Mouse (Mus musculus) ovary, postnatal 10 days (tissue): Measurements from ENCODE around the gene Il9r.

Source experiments
- DNase-seq: peaks from one replicate; pipeline ENCODE4 v3.0.0; 2022; ENCODE audit warnings: low spot score

Gene Il9r

DNA sequence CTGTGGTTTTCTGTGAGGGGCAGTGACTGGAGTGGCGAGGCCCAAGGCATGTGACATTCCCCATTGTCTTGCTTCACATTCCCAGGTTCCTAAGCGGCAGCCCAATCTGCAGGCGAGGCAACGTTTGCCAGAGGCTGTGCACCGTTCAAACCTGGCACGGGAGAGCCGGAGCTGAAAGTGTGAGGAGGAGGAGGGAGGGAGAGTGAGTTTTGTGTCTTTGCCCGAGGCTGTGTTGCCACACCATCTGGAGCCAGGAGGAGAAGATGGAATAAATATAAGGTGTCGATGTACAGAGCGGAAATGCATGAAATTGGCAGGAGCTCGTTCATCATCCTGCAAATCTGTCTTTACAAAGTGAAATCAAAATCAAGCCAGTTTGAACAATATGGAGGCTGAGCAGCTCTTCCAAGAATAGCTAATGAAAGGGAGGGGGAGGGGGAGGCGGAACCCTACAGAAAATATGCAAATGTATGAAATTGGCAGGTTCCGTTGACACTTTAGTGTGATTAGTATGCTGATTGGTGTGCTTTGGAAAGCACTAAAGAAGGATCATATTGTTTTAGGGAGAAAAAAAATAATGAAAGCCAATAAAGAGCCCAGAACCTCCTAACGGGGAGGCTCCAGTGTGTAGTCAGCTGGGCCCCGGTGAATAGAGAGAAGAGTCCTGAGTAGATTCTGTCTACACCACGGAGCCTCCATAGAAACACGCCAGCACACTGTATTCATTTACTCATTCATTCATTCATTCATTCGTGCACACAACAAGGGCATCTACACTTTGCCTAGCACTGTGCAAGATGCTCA is 42.1 kb downstream of the Il9r start:
- DNase-seq = no peak

GRCm38 (mm10) chr11:32156854-32157630 is 43.0 kb downstream of the Il9r start:
- DNase-seq = no peak

- no peak for DNase-seq
Observed at GRCm38 (mm10) chr11:32153216-32153615, 46.9 kb downstream of the Il9r start.

GRCm38 (mm10) chr11:32152814-32153213 is 47.3 kb downstream of the Il9r start:
- DNase-seq = no peak

GRCm38 (mm10) chr11:32151243-32151642 is 48.8 kb downstream of the Il9r start:
- no peak for DNase-seq

- no peak for DNase-seq
Observed at GRCm38 (mm10) chr11:32149605-32150004, 50.5 kb downstream of the Il9r start.

DNA sequence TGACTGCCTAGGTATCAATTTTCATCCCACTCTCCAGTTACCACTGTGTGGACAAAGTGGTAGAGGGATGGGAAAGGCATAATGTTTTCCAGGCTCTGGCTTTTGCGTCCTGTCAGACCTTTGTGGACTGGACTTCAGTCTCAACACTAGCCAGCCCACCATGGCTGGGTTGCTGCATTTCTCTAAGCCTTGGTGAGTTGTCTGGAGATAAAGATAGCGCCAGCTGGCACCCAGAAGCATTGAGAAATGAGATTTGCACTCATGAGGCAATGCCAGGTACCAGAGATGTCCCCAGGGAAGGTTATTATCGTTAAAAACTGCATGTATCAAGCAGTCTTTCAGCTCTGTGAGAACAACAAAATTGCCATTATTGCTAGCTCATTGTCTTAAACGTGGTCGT is 57.3 kb downstream of the Il9r start:
- DNase-seq = no peak

DNA sequence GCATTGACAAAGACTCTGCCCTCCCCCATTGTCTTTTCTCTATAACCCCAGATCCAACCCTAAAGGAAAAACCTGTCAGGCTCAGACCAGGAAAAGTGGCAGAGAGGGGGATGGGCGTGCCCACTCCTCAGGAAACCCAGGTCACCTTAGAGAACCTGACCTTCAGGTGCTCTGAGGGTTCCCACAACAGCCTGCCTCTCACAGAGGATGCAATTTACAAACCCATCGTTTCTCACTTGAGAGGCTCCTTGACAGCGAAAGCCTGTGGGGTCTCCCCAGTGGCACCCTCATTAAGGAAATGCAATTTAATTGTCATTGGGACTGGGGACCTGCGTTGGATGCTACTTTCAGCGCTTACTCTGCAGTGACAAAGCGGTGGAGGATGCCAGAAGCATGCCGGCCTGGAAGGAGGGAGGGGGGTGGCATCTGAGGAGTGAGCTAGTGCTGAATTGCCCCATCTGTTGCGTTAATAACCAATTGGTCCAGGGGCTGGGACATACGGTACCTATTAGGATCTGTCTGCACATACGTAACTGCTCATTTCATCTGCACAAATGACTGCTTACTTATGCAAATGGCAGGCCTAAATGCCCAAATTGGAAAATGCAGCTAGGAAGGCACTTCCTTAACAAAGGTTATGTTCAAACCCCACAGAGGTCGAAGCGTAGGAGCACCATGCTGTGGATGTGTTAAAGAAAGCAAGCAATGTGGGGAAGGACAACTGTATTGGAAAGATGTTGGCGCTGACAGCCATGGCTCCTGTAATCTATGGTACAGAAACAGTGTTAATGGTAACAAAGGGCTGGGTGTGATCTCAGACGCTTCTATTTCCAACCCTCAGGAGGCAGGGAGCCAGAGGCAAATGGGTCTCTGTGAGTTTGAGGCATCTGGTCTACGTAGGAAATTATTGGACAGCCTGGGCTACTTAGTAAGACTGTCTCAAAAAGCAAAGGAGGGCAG is 58.2 kb downstream of the Il9r start:
- no peak for DNase-seq

GRCm38 (mm10) chr11:32141034-32141433 is 59.0 kb downstream of the Il9r start:
- peak; percentile 36 for DNase-seq

GRCm38 (mm10) chr11:32139528-32139961 is 60.5 kb downstream of the Il9r start:
- DNase-seq = no peak

DNA sequence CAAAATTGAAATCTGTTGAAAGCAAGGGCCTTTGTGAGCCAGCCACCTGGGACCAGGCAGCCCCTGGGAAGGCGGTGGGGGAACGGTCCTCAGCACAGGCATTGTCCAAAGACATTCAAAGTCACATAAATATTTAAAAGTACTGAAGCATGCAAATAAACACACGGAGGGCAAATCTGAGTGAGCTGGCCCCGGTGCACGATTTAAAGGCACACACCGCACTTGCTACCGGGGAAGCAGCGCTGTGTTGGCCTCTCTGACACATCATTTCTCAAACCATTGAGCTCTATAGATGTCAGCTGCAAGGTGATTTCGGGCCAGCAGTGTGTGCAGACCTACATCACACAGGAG is 61.5 kb downstream of the Il9r start:
- DNase-seq = no peak

DNA sequence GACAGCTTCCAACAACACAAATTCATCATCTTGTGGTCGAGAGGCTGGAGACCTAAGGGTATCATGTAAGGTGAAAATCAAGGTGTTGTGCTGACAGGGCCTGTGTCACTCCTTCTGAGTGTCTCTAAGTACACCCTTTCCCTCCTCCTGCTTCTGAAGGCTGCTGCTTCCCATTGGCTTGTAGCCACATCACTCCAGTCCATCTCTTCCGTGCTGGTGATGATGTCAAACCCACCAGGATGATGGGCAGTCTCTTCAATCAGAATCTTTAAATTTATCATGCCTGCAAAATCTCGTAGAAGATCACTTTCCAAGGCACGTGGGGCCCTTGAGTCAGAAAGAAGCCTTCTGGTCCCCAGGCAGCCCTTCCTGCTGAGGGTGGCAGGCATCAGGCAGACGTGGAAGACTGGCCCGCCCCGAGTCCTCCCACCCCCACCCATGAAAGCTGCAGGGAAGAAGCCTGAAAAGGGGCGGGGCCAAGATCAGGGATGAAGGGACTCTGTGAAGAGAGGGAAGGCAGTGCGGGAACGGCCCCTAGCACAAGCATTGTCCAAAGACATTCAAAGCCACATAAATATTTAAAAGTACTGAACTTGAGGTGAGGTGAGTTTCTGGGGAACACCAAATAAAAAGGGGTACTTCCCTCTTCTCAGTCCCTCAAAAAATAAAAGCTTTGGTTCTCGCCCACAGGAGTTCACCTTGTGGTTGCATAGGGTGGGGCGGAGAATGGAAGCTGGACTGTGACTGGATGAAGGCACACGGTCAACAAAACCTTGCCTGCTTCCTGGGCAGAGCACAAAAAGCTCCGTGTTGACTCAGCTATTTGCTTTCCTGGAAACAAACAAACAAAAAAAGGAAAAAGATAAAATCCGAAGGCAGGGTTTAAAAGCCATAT is 62.1 kb downstream of the Il9r start:
- DNase-seq = no peak
